Mouse (Mus musculus) CD4-positive, CD25-positive, alpha-beta regulatory T cell, adult 2 months (primary cell): Measurements from ENCODE around the gene Zdhhc6.

Experiments
- DNase-seq: peaks from one replicate; pipeline ENCODE4 v3.0.0-alpha.2; 2012; ENCODE audit warnings: low read depth, low spot score

The Zdhhc6 gene

GRCm38 (mm10) chr19:55257656-55258375 is 58.0 kb downstream of the Zdhhc6 start:
- no peak for DNase-seq

DNA sequence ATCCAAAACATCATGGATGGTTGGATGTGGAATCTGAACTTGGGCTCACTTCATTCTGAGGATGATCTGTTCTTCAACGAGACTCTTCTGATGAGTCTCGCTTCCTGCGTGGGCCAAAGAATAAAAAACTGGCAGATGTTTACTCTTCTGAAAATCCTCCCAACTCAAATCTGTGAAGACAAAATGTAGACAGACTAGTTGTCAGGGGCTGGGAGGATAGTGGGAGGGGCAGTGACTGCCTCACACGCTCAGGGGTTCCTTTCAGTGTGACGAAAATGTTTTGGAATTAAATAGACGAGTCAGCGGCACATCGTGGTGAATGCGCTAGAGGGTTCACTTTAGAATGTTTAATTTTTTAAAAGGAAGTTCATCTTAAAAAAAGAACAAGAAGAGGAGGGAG is 59.7 kb downstream of the Zdhhc6 start:
- DNase-seq, result peak; percentile 10

- peak; percentile 74 for DNase-seq
Observed at GRCm38 (mm10) chr19:55254513-55255016, 61.3 kb downstream of the Zdhhc6 start.

- DNase-seq, result peak; percentile 70
Observed at GRCm38 (mm10) chr19:55253570-55254441, 62.0 kb downstream of the Zdhhc6 start.

GRCm38 (mm10) chr19:55253239-55253569 is 62.6 kb downstream of the Zdhhc6 start:
- no peak for DNase-seq

GRCm38 (mm10) chr19:55251383-55252124 is 64.3 kb downstream of the Zdhhc6 start, which contains the start of gene Acsl5:
Gene Acsl5 (plus strand): TSS chr19:55251938.
- no peak for DNase-seq

GRCm38 (mm10) chr19:55250451-55250850 is 65.4 kb downstream of the Zdhhc6 start:
- DNase-seq, result no peak

DNA sequence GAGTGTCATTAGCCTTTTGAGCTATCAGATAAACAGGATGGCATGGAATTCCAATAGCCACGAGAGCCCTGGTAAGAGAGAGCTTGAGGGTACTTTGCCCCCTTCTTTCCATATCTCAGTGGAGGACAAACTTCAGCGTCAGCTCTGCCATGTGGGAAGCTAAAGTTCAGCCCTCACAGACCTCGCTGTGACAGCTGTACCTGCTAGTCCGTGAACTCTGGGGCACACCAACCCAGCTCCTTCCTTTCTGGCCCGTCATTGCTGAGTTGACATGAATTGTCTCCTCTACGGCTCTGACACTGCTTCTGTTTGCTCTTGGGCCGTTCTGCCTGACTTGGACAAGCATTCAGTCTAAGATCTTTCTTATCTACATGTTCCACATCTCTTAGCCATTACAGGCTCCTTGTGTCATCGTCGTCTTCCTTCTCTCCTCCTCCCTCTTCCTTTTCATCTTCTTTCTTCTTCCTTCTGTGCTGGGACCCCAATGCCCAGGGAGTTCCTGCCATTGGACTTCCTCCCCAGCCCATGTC is 67.8 kb downstream of the Zdhhc6 start:
- DNase-seq, result no peak

DNA sequence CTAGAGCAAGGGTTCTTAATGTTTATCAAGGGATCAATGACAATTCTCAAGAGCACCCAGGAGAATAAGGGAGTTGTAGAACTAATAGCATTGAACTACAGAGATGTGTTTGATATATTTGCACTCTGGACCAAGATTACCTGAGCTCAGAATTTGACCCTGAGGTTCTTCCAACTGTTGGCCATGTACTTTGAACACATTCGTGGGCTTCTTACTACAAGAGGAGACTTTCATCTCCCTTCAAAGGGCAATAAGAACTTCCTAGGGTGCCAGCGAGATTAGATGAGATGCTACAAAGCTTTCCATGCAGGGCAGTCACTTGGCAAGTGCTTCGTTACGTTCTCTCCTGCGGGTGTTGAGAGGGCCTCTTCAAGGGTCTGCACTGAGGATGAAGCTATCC is 68.3 kb downstream of the Zdhhc6 start:
- no peak for DNase-seq

DNA sequence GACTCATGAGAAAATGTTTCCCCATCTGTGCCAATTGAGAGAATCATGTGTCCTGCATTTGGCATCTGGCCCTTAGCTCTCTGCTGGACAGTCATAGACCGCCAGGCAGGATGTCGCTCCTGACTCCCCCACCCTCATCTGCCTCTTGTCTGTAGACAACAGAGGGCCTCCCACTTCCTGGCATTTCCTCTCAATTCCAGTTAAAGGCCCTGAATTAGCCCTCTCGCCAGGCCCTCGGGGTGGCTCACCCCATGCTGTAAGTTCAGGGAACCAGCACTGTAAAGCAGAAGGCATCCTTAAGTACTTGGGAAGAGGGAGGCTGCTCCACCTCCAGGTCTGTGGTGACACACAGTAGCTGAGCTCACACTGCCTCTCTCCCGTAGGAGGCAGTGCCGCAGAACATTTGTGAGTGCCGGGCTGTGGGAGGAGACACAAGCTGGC is 71.0 kb downstream of the Zdhhc6 start:
- DNase-seq, result no peak

DNA sequence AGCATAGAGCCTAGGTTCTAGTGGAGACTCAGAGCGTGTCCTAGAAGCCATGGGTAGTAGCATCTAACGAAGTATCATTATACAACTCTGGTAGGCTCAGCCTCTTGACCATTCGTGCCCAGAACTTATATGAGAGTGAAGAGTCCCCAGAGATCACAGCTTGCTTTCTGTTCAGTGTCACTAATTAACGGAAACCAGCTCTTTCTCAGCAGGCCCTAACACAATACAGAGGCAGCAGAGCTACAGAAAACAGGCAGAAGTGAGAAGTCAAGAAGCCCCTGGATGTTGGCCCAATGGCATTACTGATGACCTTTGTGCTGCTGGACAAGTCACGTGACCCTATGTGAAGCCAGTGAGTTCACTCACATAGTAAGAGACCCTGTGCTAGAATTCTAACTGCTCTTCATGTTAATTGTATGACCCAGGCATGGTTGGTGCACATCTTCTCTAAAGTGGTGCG is 74.6 kb downstream of the Zdhhc6 start, which contains the start of gene Gucy2g:
TSS of gene Gucy2g (minus strand) at position 51 of the 460 bp plus-strand sequence.
- DNase-seq, result no peak

- DNase-seq, result no peak
Observed at GRCm38 (mm10) chr19:55239766-55240426, 75.9 kb downstream of the Zdhhc6 start.

DNA sequence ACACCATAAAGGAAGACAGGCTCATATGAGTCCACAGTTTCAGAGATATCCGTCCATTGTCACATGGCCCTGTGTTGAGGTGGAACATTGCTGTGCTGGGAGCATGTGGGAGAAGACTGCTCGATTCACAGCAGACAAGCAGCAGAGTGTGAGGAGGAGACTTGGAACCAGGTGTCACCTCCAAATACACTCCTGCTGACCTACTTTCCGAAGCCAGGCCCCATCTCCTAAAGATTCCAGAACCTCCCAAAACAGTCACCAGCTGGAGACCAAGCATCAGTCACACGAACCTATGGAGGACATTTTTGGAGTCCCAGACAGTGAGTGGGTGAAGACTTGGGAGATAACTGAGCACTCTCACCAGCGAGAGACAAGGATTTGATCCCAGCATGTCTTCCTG is 79.3 kb downstream of the Zdhhc6 start:
- no peak for DNase-seq

DNA sequence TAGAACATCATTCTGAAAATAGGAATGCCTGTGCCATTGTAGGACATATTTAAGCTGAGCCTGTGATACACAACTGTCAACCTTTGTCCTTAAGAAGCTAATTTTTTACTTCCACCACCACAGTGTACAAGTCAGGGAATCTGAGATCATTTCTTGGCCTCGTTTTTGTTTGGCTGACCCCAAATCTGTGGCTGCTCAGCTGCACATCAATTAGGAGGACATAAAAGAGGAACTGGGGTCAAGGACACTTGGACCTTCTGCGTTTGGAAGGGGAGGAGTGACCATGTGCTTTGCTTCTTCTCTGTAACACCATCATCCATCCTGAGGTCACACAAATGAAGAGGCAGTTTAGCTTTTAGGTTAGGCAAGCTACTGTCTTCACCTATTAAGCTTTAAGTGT is 79.8 kb downstream of the Zdhhc6 start:
- no peak for DNase-seq

DNA sequence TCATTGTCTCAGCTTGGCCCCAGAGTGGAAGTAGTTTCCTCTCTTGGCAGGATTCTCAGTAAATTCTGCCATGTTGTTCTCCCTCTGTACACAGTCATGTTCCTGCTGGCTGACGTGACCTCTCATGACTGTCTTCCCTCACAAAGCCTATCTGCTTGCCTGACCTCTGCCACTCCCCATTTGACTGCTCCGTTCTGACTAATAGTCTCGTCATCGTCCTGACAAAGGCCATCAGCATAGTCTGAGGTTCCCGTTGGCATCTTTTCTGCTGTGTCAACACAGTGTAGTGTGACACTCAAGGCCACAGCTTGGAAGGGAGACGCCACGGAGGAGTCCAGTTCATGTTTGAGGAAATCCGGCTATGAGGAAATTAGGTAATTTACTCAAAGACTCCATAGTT is 83.7 kb downstream of the Zdhhc6 start:
- DNase-seq, result no peak

DNA sequence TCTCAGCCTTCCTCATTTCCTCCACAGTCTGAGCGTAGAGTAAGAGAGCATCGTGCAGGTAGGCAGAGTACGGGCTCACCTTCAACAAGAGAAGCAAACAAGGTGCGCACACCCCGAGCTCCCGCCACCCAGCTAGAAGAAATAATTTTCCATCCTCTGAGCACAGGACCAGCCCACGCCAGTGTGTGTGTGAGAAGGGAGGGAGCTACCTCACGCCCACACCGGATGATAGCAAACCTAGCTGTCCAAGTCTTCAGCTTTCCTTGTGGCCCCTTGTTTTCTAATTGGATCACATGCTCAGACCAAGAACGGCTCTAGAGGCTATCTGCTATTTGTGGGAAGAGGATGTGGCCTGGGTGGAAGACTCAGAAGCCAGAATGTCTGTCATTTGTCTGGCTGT is 84.8 kb downstream of the Zdhhc6 start:
- peak; percentile 16 for DNase-seq

GRCm38 (mm10) chr19:55227135-55227534 is 88.7 kb downstream of the Zdhhc6 start:
- DNase-seq, result peak; percentile 39

DNA sequence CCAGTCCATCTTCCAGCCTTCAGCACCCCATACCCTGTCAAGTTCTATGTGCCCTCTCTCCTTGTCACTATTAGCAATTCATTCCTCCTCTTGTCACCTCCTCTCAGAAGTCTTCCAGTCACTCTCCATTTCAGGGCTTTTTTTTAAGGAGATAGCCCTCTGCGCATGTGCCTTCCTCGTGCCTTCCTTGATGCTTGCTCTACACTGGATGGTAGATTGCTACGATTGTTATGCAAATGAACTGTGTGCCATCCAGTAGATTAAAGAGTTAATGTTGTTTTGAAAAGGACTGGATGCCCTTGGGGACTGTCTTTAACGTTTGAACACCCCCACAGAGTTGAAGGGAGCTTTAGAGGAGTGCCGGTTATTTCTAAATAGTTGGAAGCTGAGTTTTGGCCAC is 89.2 kb downstream of the Zdhhc6 start:
- no peak for DNase-seq

GRCm38 (mm10) chr19:55222268-55222667 is 93.6 kb downstream of the Zdhhc6 start:
- no peak for DNase-seq
